In the genomic region with DNA sequence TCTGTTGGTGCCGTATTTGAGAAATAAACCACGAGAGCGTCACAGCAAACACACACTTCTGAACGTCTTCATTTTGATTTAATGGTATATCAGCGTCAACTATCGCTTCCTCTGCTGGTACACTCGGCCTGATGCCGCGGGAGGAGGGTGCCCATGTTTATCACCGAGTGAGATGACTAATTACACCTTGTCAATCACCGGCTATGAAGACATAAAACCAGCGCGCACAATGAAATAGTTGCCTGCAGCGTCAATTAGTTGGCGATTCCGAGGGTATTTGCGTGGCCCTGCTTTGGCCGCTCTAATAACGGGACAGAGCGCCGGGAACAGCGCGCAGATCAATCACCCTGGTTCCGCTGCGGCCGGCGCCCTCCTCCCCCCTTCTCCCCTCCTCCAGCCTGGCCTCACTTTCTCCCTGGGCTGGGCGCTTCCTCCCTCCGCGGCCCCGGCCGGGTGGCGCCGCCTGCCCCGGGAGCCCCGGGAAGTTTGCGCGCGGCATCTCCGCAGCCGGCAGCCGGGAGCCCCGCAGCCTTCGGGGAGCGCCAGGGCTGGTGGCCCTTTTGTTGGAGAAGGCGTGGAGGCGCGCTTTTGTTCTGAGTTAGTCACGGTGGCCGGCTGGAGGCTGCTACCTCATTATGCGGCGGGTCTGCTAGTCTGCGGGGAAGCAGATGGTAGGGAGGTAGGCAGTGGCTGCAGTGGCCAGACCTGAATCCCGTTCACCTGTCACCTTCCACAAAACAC, we compare ENCODE assay signal across 8 mouse cellular contexts. TPM values are rescaled to one million over a fixed set of nuclear protein-coding genes. Genes with fewer than 3 reads are reported as not detected.
DNase-seq lines count a peak whose midpoint lies in the region; ATAC-seq and TF ChIP-seq lines count a peak whose summit lies in the region.

No protein-coding gene starts in this region.

- ATAC-seq in megakaryocyte, adult 5-6 weeks (ENCODE audit: poor library complexity, severe bottlenecking), result 0 out of 2 replicates have a peak, but pooled peaks have one; percentile 16

- H3K4me3 ChIP-seq in layer of hippocampus, adult 2 months, result peak overlapping the region; percentile 61
- peak overlapping the region; percentile 25 for H3K4me3 ChIP-seq in bone marrow macrophage, adult 2 months (ENCODE audit: insufficient read depth, low read length)
- no peak overlapping the region; the same call in 1 of the 2 replicates for H3K4me3 ChIP-seq in thymus, adult 2 months (ENCODE audit: control insufficient read depth, insufficient read depth, low read length)

- no peaks in the 10 kb centered on the region; the same call in 1 of the 2 replicates for H3K4me1 ChIP-seq in bone marrow macrophage, adult 2 months (ENCODE audit: control insufficient read depth, insufficient read depth, low read length)
- peaks cover 26% of the 10 kb centered on the region for H3K4me1 ChIP-seq in thymus, adult 2 months (replicated peaks; ENCODE audit: control insufficient read depth, insufficient read depth, low read length)

- DNase-seq in layer of hippocampus, adult 2 months (ENCODE audit: low spot score in 2 of 2), result no peak
- DNase-seq in layer of hippocampus, adult 11-12 months (ENCODE audit: low spot score), result no peak
- peak; percentile 15 to 16 for DNase-seq in heart, postnatal 10 days
- DNase-seq in thymus, adult 18-20 months, result no peak
- no peak for DNase-seq in thymus, adult 2 months
- no peak for DNase-seq in layer of hippocampus, adult 8-10 months (ENCODE audit: low spot score in 2 of 2)

- no peak for TF ChIP-seq CTCF in layer of hippocampus, adult 2 months (conservative IDR thresholded peaks at IDR 0.05)
- TF ChIP-seq CTCF in bone marrow macrophage, adult 2 months (IDR thresholded peaks at IDR 0.05; ENCODE audit: low read depth, low read length), result no peak
- no peak for TF ChIP-seq CTCF in thymus, adult 2 months (IDR thresholded peaks at IDR 0.05; ENCODE audit: borderline replicate concordance, control insufficient read depth, extremely low read depth, insufficient read depth, low read length, poor library complexity)

- no peaks in the 10 kb centered on the region for H3K36me3 ChIP-seq in thymus, adult 2 months (ENCODE audit: control insufficient read depth, insufficient read depth, low read length)

- 2% methylated on average over 53 of the region's 54 CpGs for WGBS in thymus, adult 2 months

- H3K27me3 ChIP-seq in thymus, adult 2 months (ENCODE audit: control insufficient read depth, insufficient read depth, low read length), result peaks cover 49% of the 10 kb centered on the region

- intact Hi-C loops in heart, postnatal 10 days (cut with DNase I), result no loop called here

- peak overlapping the region; percentile 92 for H3K27ac ChIP-seq in layer of hippocampus, adult 2 months
- no peak overlapping the region for H3K27ac ChIP-seq in bone marrow macrophage, adult 2 months (ENCODE audit: insufficient read depth, low read depth, low read length)
- no peak overlapping the region for H3K27ac ChIP-seq in thymus, adult 2 months (ENCODE audit: control insufficient read depth, insufficient read depth, low read length)

- TF ChIP-seq POLR2A in bone marrow macrophage, adult 2 months (IDR thresholded peaks at IDR 0.05; ENCODE audit: borderline replicate concordance, low read depth, low read length), result no peak
- TF ChIP-seq POLR2A in thymus, adult 2 months (IDR thresholded peaks at IDR 0.05; ENCODE audit: control insufficient read depth, extremely low read depth, insufficient read depth, low read length, poor library complexity), result no peak

RNA-seq across cellular contexts. Expression of gene Lhx2, which starts 8.9 kb away (rescaled TPM):
- 10 to 100 TPM; 96.6 to 99.5 TPM for total RNA-seq in layer of hippocampus, adult 2 months (2021)
- 0.32 TPM in 1 of 2 replicates, not detected in the other for polyA plus RNA-seq in bone marrow macrophage, adult 2 months (2012; ENCODE audit: insufficient read depth, insufficient read length, missing spikeins)
- under 1 TPM in 1 of 2 experiments, not detected in 1; 0.15 TPM for total RNA-seq in heart, postnatal 10 days (2021)
- total RNA-seq in megakaryocyte, adult 5-6 weeks (2015), result 0.18 and 1.0 TPM in 2 replicates
- not detected in 2 replicates for total RNA-seq in megakaryocyte, adult 5-6 weeks (2017)
- polyA plus RNA-seq in thymus, adult 2 months (2012; rRNA removed), result 2.5 and 4.7 TPM in 2 replicates
- total RNA-seq in layer of hippocampus, adult 8-10 months (2022), result 10 to 100 TPM; 67.2 to 84.6 (median 74.4) TPM

Comparison
In these comparisons a context has a peak if more than half of its experiments do, and no peak if none do; other contexts are left out.
1. DNase-seq: peak in heart, postnatal 10 days (2 of 2); none in layer of hippocampus, adult 2 months (0 of 2), layer of hippocampus, adult 11-12 months (single experiment), thymus, adult 18-20 months (0 of 2), thymus, adult 2 months (single experiment) and layer of hippocampus, adult 8-10 months (0 of 2).
2. RNA of gene Lhx2, which starts 8.9 kb away (total RNA-seq): 96.6 to 99.5 TPM in layer of hippocampus, adult 2 months and 67.2 to 84.6 TPM in layer of hippocampus, adult 8-10 months; 0.15 TPM in heart, postnatal 10 days and 0.18 to 1.0 TPM in megakaryocyte, adult 5-6 weeks; every median in the first group is over 10 times any median in the second.